Mouse (Mus musculus) left cerebral cortex, adult 2 months (tissue): ENCODE data around the gene Sipa1l1. TPM values are rescaled to one million over a fixed set of nuclear protein-coding genes. Genes with fewer than 3 reads are reported as not detected.

ENCODE experiments used
- DNase-seq, 2 experiments: peaks; one replicate each; pipeline ENCODE4 v3.0.0; 2021 to 2022; ENCODE audit warnings: low spot score in 2 of 2, mixed read lengths in 1 of 2; ENCODE audit errors: extremely low spot score in 1 of 2
- H3K27ac ChIP-seq: fragments of 200-600 bp; 2 replicates; pipeline ENCODE4 v1.8.1; 2022
- H3K4me3 ChIP-seq: fragments of 200-600 bp; 2 replicates; pipeline ENCODE4 v1.8.1; 2022
- CTCF ChIP-seq: fragments of 200-600 bp; IDR thresholded peaks from 2 replicates; pipeline ENCODE4 v1.8.1; 2022; ENCODE audit warnings: antibody characterized with exemption, mild to moderate bottlenecking, moderate library complexity
- intact Hi-C: fragments of 180-260 bp; cut with DNase I; formaldehyde crosslinking; loops from one replicate; pipeline ENCODE4 v1.15.1; 2025
- total RNA-seq, 2 experiments: library from RNA; stranded (reverse); gene quantifications; 2 replicates each; pipeline ENCODE4 v1.2.3; 2021

Sipa1l1 gene
- total RNA-seq, 2 experiments from 2014 or later = 311 to 327 TPM

GRCm38 (mm10) chr12:82263443-82263842 is 94.3 kb downstream of the Sipa1l1 start:
- Histone ChIP-seq H3K27ac (no peak overlapping the region), H3K4me3 (no peak overlapping the region)
- no peak for DNase-seq
- no peak for TF ChIP-seq CTCF
- intact Hi-C loops = no loop called here

- intact Hi-C loops = no loop called here
- TF ChIP-seq CTCF = no peak
- H3K27ac ChIP-seq = no peak overlapping the region
- H3K4me3 ChIP-seq = no peak overlapping the region
- no peak for DNase-seq
Observed at GRCm38 (mm10) chr12:82264083-82264851, 95.1 kb downstream of the Sipa1l1 start.

- Histone ChIP-seq H3K27ac (peak overlapping the region; percentile 63; the same call in 1 of the 2 replicates), H3K4me3 (no peak overlapping the region)
- TF ChIP-seq CTCF = no peak
- peak in 1 of 2 experiments; percentile 39 for DNase-seq
- intact Hi-C loops = loop anchor here (5.0 kb wide), 1 partner anchor 93 kb away; no protein-coding TSS in a partner anchor
Observed at GRCm38 (mm10) chr12:82265335-82266274, 96.5 kb downstream of the Sipa1l1 start.

- no peak for TF ChIP-seq CTCF
- intact Hi-C loops = no loop called here
- Histone ChIP-seq H3K27ac (no peak overlapping the region), H3K4me3 (no peak overlapping the region)
- DNase-seq = no peak
Observed at GRCm38 (mm10) chr12:82271447-82271846, 102.3 kb downstream of the Sipa1l1 start.

GRCm38 (mm10) chr12:82273503-82273902 is 104.4 kb downstream of the Sipa1l1 start:
- DNase-seq = no peak
- no peak; the same call in 1 of the 2 replicates for TF ChIP-seq CTCF
- intact Hi-C loops = no loop called here
- H3K4me3 ChIP-seq = no peak overlapping the region
- no peak overlapping the region for H3K27ac ChIP-seq

GRCm38 (mm10) chr12:82274576-82274975 is 105.5 kb downstream of the Sipa1l1 start:
- no peak for TF ChIP-seq CTCF
- DNase-seq = no peak
- intact Hi-C loops = no loop called here
- Histone ChIP-seq H3K4me3 (no peak overlapping the region), H3K27ac (no peak overlapping the region)

GRCm38 (mm10) chr12:82275767-82276166 is 106.6 kb downstream of the Sipa1l1 start:
- TF ChIP-seq CTCF = no peak
- DNase-seq = no peak
- no peak overlapping the region for H3K4me3 ChIP-seq
- H3K27ac ChIP-seq = no peak overlapping the region
- intact Hi-C loops = no loop called here

- DNase-seq = no peak
- no peak for TF ChIP-seq CTCF
- Histone ChIP-seq H3K27ac (no peak overlapping the region), H3K4me3 (no peak overlapping the region)
- intact Hi-C loops = no loop called here
Observed at GRCm38 (mm10) chr12:82276591-82276990, 107.5 kb downstream of the Sipa1l1 start.

- Histone ChIP-seq H3K4me3 (no peak overlapping the region), H3K27ac (no peak overlapping the region)
- intact Hi-C loops = no loop called here
- no peak for DNase-seq
- TF ChIP-seq CTCF = no peak
Observed at GRCm38 (mm10) chr12:82284617-82285016, 115.5 kb downstream of the Sipa1l1 start.

- no peak for TF ChIP-seq CTCF
- Histone ChIP-seq H3K27ac (no peak overlapping the region), H3K4me3 (no peak overlapping the region)
- DNase-seq = no peak
- intact Hi-C loops = no loop called here
Observed at GRCm38 (mm10) chr12:82285018-82285417, 115.9 kb downstream of the Sipa1l1 start.

- Histone ChIP-seq H3K27ac (no peak overlapping the region), H3K4me3 (no peak overlapping the region)
- intact Hi-C loops = no loop called here
- no peak for DNase-seq
- no peak for TF ChIP-seq CTCF
Observed at GRCm38 (mm10) chr12:82286068-82286467, 116.9 kb downstream of the Sipa1l1 start.

- Histone ChIP-seq H3K4me3 (no peak overlapping the region), H3K27ac (no peak overlapping the region)
- TF ChIP-seq CTCF = no peak
- no peak for DNase-seq
- intact Hi-C loops = no loop called here
Observed at GRCm38 (mm10) chr12:82286804-82287203, 117.7 kb downstream of the Sipa1l1 start.
